Mouse (Mus musculus) limb, embryonic 10.5 days (tissue): ENCODE measurements around the gene Vcam1. TPM values are rescaled to one million over a fixed set of nuclear protein-coding genes. Genes with fewer than 3 reads are reported as not detected.

Experiments used
- DNase-seq: peaks from one replicate; pipeline ENCODE4 v3.0.0-alpha.2; 2017; ENCODE audit warnings: low spot score
- H3K27ac ChIP-seq: fragments of 300-500 bp; sonication (generic); 2 replicates; pipeline ENCODE4 v1.5.1; 2016; ENCODE audit warnings: mild to moderate bottlenecking
- H3K27me3 ChIP-seq: fragments of 300-500 bp; sonication (generic); 2 replicates; pipeline ENCODE4 v1.6.1; 2016; ENCODE audit warnings: low read depth, mild to moderate bottlenecking; ENCODE audit not compliant: poor library complexity, severe bottlenecking
- H3K36me3 ChIP-seq: fragments of 300-500 bp; sonication (generic); 2 replicates; pipeline ENCODE4 v1.6.1; 2016; ENCODE audit warnings: mild to moderate bottlenecking, moderate library complexity
- H3K4me1 ChIP-seq: fragments of 300-500 bp; sonication (generic); 2 replicates; pipeline ENCODE4 v1.6.1; 2016
- H3K4me3 ChIP-seq: fragments of 300-500 bp; sonication (generic); 2 replicates; pipeline ENCODE4 v1.5.1; 2016; ENCODE audit warnings: mild to moderate bottlenecking, moderate library complexity
- H3K9me3 ChIP-seq: fragments of 300-500 bp; sonication (generic); replicated peaks from 2 replicates; pipeline ENCODE4 v1.6.1; 2016; ENCODE audit warnings: mild to moderate bottlenecking
- WGBS: fragments of 180-500 bp; shearing (Covaris S2); methylation state at CpG from one replicate; pipeline ENCODE4 v1.1.7; 2016; 5-methylcytosine and 5-hydroxymethylcytosine counted together
- polyA plus RNA-seq: library from polyadenylated mRNA; unstranded; fragments of >200 nt; fragmentation: Nextera tagmentation; extraction: Ambion mirVana; gene quantifications from 2 replicates; pipeline ENCODE4 v1.2.1, GENCODE M21; 2016

Gene Vcam1
- polyA plus RNA-seq, 1 experiment from 2014 or later: 68.9 TPM

DNA sequence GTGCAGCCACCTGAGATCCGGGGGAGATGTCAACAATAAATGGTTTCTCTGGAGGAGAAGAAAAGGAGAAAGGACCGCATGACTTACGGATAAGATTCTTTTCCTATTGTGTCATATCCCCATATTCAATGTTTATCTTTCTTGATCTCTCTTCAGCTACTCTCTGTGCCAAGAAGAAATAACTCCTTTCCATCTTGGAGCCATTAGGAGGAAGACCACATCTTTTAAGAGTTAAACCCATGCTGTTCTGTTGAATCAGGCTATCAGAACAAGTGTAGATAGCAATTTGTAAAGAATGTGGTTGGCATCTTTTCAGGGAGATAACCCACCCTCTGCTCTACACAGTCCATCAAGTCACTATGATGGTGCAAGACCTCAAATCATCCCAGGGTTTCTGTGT lies 8.5 kb downstream of the Vcam1 start:
- DNase-seq: no peak
- no peaks in the 10 kb centered on the region for H3K27me3 ChIP-seq
- WGBS: 98% methylated on average over 3 of the region's 3 CpGs
- H3K27ac ChIP-seq: no peak overlapping the region
- peaks cover 87% of the 10 kb centered on the region for H3K36me3 ChIP-seq
- H3K4me3 ChIP-seq: no peak overlapping the region
- no peaks in the 10 kb centered on the region for H3K9me3 ChIP-seq
- H3K4me1 ChIP-seq: peaks cover 18% of the 10 kb centered on the region

DNA sequence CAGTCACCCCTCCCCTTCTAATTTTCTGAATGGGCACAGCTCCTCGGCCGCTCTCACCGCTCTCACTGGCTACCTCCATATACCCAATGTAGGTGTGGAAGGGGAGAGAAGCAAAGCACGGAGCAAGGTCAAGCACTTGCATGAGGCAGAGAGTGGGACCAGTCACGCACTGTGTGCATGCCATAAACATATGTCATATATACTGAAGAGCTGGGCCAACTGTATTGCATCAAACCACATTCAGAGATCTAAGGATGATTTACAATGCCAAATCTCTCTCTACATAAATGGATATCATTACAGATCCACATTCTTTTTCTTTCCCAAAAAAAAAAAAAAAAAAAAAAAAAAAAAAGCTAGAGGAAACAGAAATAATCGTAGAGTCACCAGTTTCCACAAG lies 9.1 kb downstream of the Vcam1 start:
- Histone ChIP-seq H3K27me3 (no peaks in the 10 kb centered on the region), H3K4me1 (peaks cover 18% of the 10 kb centered on the region), H3K27ac (no peak overlapping the region), H3K36me3 (peaks cover 93% of the 10 kb centered on the region), H3K9me3 (no peaks in the 10 kb centered on the region), H3K4me3 (no peak overlapping the region)
- no peak for DNase-seq
- WGBS: 94% methylated on average over 6 of the region's 6 CpGs

DNA sequence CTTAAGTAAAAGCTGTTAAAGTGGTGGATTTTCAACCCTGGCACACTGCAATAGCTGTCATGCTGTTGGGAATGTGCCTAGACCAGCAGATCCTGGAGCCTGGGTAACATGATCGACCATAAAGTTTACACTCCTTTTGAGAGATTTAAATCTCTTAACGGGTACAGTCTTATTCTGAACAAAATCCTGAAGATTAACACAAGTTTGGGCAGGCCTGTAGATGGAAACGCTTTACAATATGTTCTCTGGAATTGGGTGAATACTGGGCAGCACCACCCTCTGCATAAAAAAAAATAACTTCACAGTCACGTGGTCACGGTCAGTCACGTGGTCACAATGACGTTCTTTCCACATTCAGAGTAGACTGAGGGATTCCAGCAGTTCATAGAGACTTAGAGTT lies 10.3 kb downstream of the Vcam1 start:
- no peak overlapping the region for H3K4me3 ChIP-seq
- H3K27me3 ChIP-seq: no peaks in the 10 kb centered on the region
- H3K27ac ChIP-seq: no peak overlapping the region
- no peaks in the 10 kb centered on the region for H3K9me3 ChIP-seq
- DNase-seq: no peak
- H3K4me1 ChIP-seq: peaks cover 26% of the 10 kb centered on the region
- peaks cover 82% of the 10 kb centered on the region for H3K36me3 ChIP-seq
- WGBS: 86% methylated on average over 7 of the region's 7 CpGs

- H3K4me1 ChIP-seq: peaks cover 41% of the 10 kb centered on the region
- H3K9me3 ChIP-seq: no peaks in the 10 kb centered on the region
- peaks cover 61% of the 10 kb centered on the region for H3K36me3 ChIP-seq
- H3K4me3 ChIP-seq: no peak overlapping the region
- H3K27me3 ChIP-seq: no peaks in the 10 kb centered on the region
- WGBS: 90% methylated on average over 4 of the region's 4 CpGs
- H3K27ac ChIP-seq: no peak overlapping the region
- no peak for DNase-seq
These were observed 12.4 kb downstream of the Vcam1 start for GRCm38 (mm10) chr3:116117046-116117445.

GRCm38 (mm10) chr3:116114249-116115188 lies 15.0 kb downstream of the Vcam1 start:
- WGBS: 46% methylated on average over 12 of the region's 12 CpGs
- H3K27me3 ChIP-seq: no peaks in the 10 kb centered on the region
- no peaks in the 10 kb centered on the region for H3K9me3 ChIP-seq
- peaks cover 41% of the 10 kb centered on the region for H3K4me1 ChIP-seq
- peak overlapping the region; percentile 77 for H3K27ac ChIP-seq
- peak overlapping the region; percentile 26 for H3K4me3 ChIP-seq
- H3K36me3 ChIP-seq: peaks cover 58% of the 10 kb centered on the region
- DNase-seq: no peak

DNA sequence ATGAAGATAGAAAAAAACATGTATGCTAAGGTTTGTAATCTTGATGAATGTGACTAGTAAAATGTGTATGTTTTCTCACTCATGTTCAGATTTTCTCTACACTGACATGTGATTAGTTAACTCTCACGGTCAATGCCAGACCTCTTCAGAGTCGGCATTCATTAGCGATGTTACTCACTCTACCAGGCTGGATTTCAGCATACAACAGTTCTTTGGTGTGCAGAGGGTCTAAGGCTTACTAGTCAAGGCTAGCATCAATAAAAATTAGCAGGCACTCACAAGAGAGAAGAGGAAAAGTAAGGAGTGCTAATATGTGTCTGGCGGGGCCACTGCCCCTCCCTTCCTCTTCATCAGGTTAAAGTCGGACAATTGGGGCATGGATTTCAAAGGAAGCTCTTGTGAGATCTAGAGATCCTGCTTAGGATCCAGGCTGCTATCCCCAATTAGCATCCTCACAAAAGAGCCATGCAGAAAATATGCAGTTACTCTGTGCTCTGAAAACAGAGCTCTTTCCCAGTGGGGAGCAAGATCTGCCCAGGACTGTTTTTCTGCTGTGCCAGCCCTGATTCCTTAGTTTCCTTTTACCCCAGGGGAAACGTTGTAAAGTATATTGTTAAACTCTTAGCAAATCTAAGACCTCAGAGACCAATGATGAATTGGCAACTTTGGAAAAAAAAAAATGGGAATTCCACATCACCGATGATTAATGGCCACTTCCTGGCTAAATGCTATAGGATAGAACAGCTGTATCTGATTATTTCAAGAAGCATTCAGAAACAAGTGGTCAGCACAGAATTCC lies 15.8 kb downstream of the Vcam1 start:
- peak; percentile 53 for DNase-seq
- Histone ChIP-seq H3K27me3 (no peaks in the 10 kb centered on the region), H3K27ac (peak overlapping the region; percentile 80), H3K36me3 (peaks cover 52% of the 10 kb centered on the region), H3K9me3 (no peaks in the 10 kb centered on the region), H3K4me1 (peaks cover 41% of the 10 kb centered on the region), H3K4me3 (peak overlapping the region; percentile 24; the same call in 1 of the 2 replicates)
- 11% methylated on average over 7 of the region's 7 CpGs for WGBS

GRCm38 (mm10) chr3:116112816-116113405 lies 16.6 kb downstream of the Vcam1 start:
- Histone ChIP-seq H3K36me3 (peaks cover 45% of the 10 kb centered on the region), H3K4me1 (peaks cover 41% of the 10 kb centered on the region), H3K9me3 (no peaks in the 10 kb centered on the region), H3K4me3 (no peak overlapping the region), H3K27ac (no peak overlapping the region), H3K27me3 (no peaks in the 10 kb centered on the region)
- DNase-seq: no peak
- whole genome bisulfite sequencing: 74% methylated on average over 5 of the region's 5 CpGs

- no peak overlapping the region for H3K27ac ChIP-seq
- H3K27me3 ChIP-seq: no peaks in the 10 kb centered on the region
- DNase-seq: no peak
- H3K4me3 ChIP-seq: no peak overlapping the region
- H3K36me3 ChIP-seq: peaks cover 14% of the 10 kb centered on the region
- H3K9me3 ChIP-seq: no peaks in the 10 kb centered on the region
- H3K4me1 ChIP-seq: peaks cover 18% of the 10 kb centered on the region
- 62% methylated on average over 5 of the region's 5 CpGs for WGBS
These were observed 23.8 kb downstream of the Vcam1 start for GRCm38 (mm10) chr3:116105713-116106112.

DNA sequence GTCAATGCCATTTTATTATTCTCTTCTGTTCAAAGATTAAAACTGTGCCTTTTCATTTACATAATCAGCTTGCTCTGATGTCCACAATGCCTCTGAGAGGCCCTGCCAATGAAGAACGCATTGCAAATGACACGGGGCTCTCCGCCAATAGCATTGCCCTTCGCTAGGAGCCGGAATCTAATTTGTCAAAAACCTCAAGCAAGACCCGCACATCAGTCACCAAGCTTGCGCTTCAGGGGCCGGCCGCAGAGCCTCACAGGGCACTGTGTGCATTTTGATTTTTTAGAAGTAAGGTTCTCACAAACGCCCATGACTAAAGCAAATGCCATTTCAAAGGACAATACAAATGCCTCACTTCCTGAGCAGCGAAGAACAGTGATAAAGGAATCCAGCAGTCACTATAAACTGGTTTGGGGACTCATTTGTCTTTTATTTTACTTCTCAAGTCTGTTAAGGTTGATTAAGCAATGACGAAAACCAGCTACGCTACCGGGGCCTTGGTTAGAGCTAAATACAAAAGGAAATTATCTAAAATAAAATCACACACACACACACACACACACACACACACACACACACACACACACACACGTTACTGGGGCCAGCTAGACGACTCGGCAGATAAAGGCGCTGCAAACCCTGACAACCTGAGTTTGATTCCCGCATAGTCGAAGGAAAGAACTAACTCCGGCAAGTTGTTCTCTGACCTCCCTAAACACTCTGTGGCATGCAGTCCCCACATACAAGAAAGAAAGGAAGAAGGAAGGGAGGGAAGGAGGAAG lies 24.4 kb downstream of the Vcam1 start:
- Histone ChIP-seq H3K4me3 (peak overlapping the region; percentile 36), H3K27me3 (no peaks in the 10 kb centered on the region), H3K36me3 (peaks cover 7% of the 10 kb centered on the region), H3K9me3 (no peaks in the 10 kb centered on the region), H3K27ac (peak overlapping the region; percentile 61), H3K4me1 (peaks cover 18% of the 10 kb centered on the region)
- peak; percentile 63 for DNase-seq
- WGBS: 17% methylated on average over 21 of the region's 21 CpGs

DNA sequence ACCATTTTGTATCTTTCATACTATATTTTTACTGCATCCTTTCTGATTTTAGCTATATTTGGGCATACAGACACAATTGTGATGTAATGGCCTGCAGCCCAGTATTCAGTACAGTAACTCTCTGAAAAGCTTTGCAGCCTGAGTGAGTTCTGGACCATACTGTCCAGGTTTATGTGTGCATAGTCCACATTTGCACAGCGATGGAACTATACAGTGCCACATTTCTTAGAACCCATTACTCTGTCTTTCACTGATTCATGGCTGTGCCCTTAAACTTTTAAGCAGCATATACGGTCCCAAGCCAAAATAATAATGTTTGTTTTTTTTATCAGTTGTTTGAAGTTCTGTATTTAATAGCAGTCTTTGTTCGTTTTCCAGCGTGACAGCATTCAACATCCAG lies 25.2 kb downstream of the Vcam1 start:
- H3K4me1 ChIP-seq: peaks cover 18% of the 10 kb centered on the region
- H3K4me3 ChIP-seq: no peak overlapping the region
- peaks cover under 1% of the 10 kb centered on the region; the same call in 1 of the 2 replicates for H3K36me3 ChIP-seq
- DNase-seq: no peak
- no peaks in the 10 kb centered on the region for H3K27me3 ChIP-seq
- no peaks in the 10 kb centered on the region for H3K9me3 ChIP-seq
- WGBS: 73% methylated on average over 4 of the region's 4 CpGs
- no peak overlapping the region for H3K27ac ChIP-seq

- 89% methylated on average over 1 of the region's 1 CpGs for WGBS
- Histone ChIP-seq H3K4me1 (peaks cover 19% of the 10 kb centered on the region), H3K27me3 (no peaks in the 10 kb centered on the region), H3K9me3 (no peaks in the 10 kb centered on the region), H3K4me3 (no peak overlapping the region), H3K27ac (no peak overlapping the region), H3K36me3 (no peaks in the 10 kb centered on the region)
- DNase-seq: no peak
These were observed 28.6 kb downstream of the Vcam1 start for GRCm38 (mm10) chr3:116100850-116101249.

DNA sequence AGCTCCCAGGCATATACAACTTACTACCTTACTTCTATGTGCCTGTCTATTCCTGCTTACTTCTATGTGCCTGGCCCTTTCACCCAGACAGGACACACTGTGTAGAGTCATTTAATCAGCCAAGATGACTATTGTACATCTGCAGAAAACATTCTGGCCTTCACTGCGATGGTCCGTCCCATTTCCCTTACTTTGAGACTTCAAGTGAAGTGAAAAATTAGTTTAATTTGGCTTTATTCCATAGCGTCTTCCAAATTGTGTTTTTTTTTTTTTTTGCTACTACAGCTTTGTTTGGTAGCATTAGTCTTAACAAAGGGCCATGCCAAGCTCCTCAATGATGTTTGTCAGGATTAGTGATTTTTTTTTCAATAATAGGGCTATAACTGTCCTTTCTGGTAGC lies 33.6 kb downstream of the Vcam1 start:
- DNase-seq: no peak
- Histone ChIP-seq H3K4me3 (no peak overlapping the region), H3K4me1 (0 out of 2 replicates have a peak, but pooled peaks cover 4% of the 10 kb centered on the region), H3K36me3 (no peaks in the 10 kb centered on the region), H3K9me3 (no peaks in the 10 kb centered on the region), H3K27ac (no peak overlapping the region), H3K27me3 (no peaks in the 10 kb centered on the region)
- 92% methylated on average over 3 of the region's 3 CpGs for WGBS
